In the genomic region with DNA sequence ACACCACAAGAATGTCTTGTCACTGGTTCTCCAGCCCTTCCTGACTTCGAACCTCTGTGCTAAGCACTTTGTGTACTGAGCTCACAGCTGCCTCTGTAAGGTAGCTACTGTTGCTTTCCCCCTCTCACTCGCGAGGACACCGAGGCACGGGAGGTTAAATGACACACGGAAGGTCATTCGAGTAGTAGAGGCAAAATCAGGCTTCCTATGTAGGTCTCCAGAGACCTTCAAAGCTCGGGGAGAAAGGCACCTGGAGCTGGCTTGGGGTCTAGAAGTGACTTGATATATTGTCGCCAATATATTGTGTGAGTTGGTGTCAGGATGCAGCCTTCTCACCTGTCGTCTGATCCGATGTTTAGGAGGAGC, we compare ENCODE assay signal across 8 mouse cellular contexts. TPM values are rescaled to one million over a fixed set of nuclear protein-coding genes. Genes with fewer than 3 reads are reported as not detected.
DNase-seq lines count a peak whose midpoint lies in the region; ATAC-seq and TF ChIP-seq lines count a peak whose summit lies in the region.

No protein-coding gene starts in this region.

- H3K4me2 ChIP-seq in heart, embryonic 13.5 days: peak overlapping the region; percentile 94
- peak overlapping the region; percentile 95 for H3K4me2 ChIP-seq in midbrain, embryonic 11.5 days

- no peaks in the 10 kb centered on the region for H3K27me3 ChIP-seq in heart, embryonic 13.5 days (replicated peaks)
- H3K27me3 ChIP-seq in G1E (ENCODE audit: insufficient read depth, low read length): no peaks in the 10 kb centered on the region; the same call in 1 of the 2 replicates
- H3K27me3 ChIP-seq in hindbrain, embryonic 10.5 days (ENCODE audit: insufficient read depth, poor library complexity, severe bottlenecking): 0 out of 2 replicates have a peak, but pooled peaks cover 6% of the 10 kb centered on the region
- H3K27me3 ChIP-seq in midbrain, embryonic 11.5 days (ENCODE audit: control insufficient read depth, insufficient read depth, low read length): no peaks in the 10 kb centered on the region

- H3K36me3 ChIP-seq in heart, embryonic 13.5 days: peaks cover 14% of the 10 kb centered on the region
- peaks cover 41% of the 10 kb centered on the region for H3K36me3 ChIP-seq in G1E (replicated peaks)
- peaks cover 28% of the 10 kb centered on the region for H3K36me3 ChIP-seq in hindbrain, embryonic 10.5 days
- H3K36me3 ChIP-seq in midbrain, embryonic 11.5 days (ENCODE audit: control insufficient read depth, insufficient read depth, low read length): no peaks in the 10 kb centered on the region

- ATAC-seq in heart, embryonic 13.5 days (ENCODE audit: extremely low read depth, insufficient number of reproducible peaks, low FRiP score, low TSS enrichment): no peak
- ATAC-seq in G1E (ENCODE audit: extremely low read depth, insufficient number of reproducible peaks, low FRiP score, poor library complexity, severe bottlenecking): no peak
- ATAC-seq in midbrain, embryonic 11.5 days (ENCODE audit: low FRiP score): no peak

- H3K9ac ChIP-seq in heart, embryonic 13.5 days: peak overlapping the region; percentile 86
- peak overlapping the region; percentile 78 for H3K9ac ChIP-seq in midbrain, embryonic 11.5 days (ENCODE audit: low read length)

- H3K27ac ChIP-seq in heart, embryonic 13.5 days (replicated peaks): peak overlapping the region; percentile 61; the same call in 1 of the 2 replicates
- peak overlapping the region; percentile 85 for H3K27ac ChIP-seq in hindbrain, embryonic 10.5 days
- H3K27ac ChIP-seq in midbrain, embryonic 11.5 days (ENCODE audit: low read depth, low read length): no peak overlapping the region

- H3K9me3 ChIP-seq in heart, embryonic 13.5 days: no peaks in the 10 kb centered on the region
- no peaks in the 10 kb centered on the region for H3K9me3 ChIP-seq in G1E (replicated peaks)
- no peaks in the 10 kb centered on the region for H3K9me3 ChIP-seq in hindbrain, embryonic 10.5 days
- H3K9me3 ChIP-seq in midbrain, embryonic 11.5 days (ENCODE audit: control insufficient read depth, low read length): no peaks in the 10 kb centered on the region

- 45% methylated on average over 11 of the region's 11 CpGs for WGBS in heart, embryonic 13.5 days
- 60% methylated on average over 11 of the region's 11 CpGs for WGBS in hindbrain, embryonic 10.5 days
- WGBS in midbrain, embryonic 11.5 days: 67% methylated on average over 11 of the region's 11 CpGs

- DNase-seq in heart, postnatal 4 days: no peak
- no peak for DNase-seq in G1E (ENCODE audit: low spot score)
- no peak for DNase-seq in hindbrain, embryonic 10.5 days (ENCODE audit: low spot score)
- no peak for DNase-seq in midbrain, embryonic 11.5 days (ENCODE audit: low spot score, missing footprints)
- no peak for DNase-seq in adrenal gland, adult (ENCODE audit: inconsistent age in 2 of 2, low spot score in 1 of 2)
- DNase-seq in urinary bladder, adult 18-20 months (ENCODE audit: low spot score in 2 of 2): no peak
- DNase-seq in embryo, embryonic 10.5 days (ENCODE audit: low spot score): no peak

- peaks cover 46% of the 10 kb centered on the region for H3K4me1 ChIP-seq in heart, embryonic 13.5 days
- peaks cover 86% of the 10 kb centered on the region for H3K4me1 ChIP-seq in G1E (ENCODE audit: insufficient read depth, low read depth, low read length)
- peaks cover 30% of the 10 kb centered on the region for H3K4me1 ChIP-seq in hindbrain, embryonic 10.5 days (replicated peaks)
- peaks cover 6% of the 10 kb centered on the region for H3K4me1 ChIP-seq in midbrain, embryonic 11.5 days (ENCODE audit: control insufficient read depth, insufficient read depth, low read length)

- peak overlapping the region; percentile 76 for H3K4me3 ChIP-seq in heart, embryonic 13.5 days
- H3K4me3 ChIP-seq in G1E (ENCODE audit: low read depth, low read length): peak overlapping the region; percentile 86
- H3K4me3 ChIP-seq in hindbrain, embryonic 10.5 days: peak overlapping the region; percentile 85
- peak overlapping the region; percentile 83 for H3K4me3 ChIP-seq in midbrain, embryonic 11.5 days (ENCODE audit: low read depth, low read length)

- TF ChIP-seq CTCF in G1E (IDR thresholded peaks at IDR 0.05; ENCODE audit: low read depth, low read length): no peak

RNA-seq across cellular contexts. Expression of a gene that starts 0.8 kb away (rescaled TPM):
- polyA plus RNA-seq in heart, embryonic 13.5 days (2015; fragmentation: Nextera tagmentation; extraction: Ambion mirVana): 41.2 and 42.6 TPM in 2 replicates
- total RNA-seq in heart, postnatal 4 days (2021): 10 to 100 TPM; 45.6 to 45.7 TPM
- total RNA-seq in G1E (2014; fragmentation: Nextera tagmentation) (129 and 141 TPM in 2 replicates), G1E (2017) (94.9 and 98.0 TPM in 2 replicates)
- 76.1 and 86.1 TPM in 2 replicates for polyA plus RNA-seq in G1E (2012)
- polyA plus RNA-seq in hindbrain, embryonic 10.5 days (2016; fragmentation: Nextera tagmentation; extraction: Ambion mirVana): 62.6 and 70.3 TPM in 2 replicates
- polyA plus RNA-seq in midbrain, embryonic 11.5 days (2014; fragmentation: Nextera tagmentation; extraction: Ambion mirVana): 59.5 and 61.6 TPM in 2 replicates

RNA-seq across cellular contexts. Expression of a gene that starts 39.6 kb away (rescaled TPM):
- 0.39 and 0.50 TPM in 2 replicates for polyA plus RNA-seq in heart, embryonic 13.5 days (2015; fragmentation: Nextera tagmentation; extraction: Ambion mirVana)
- not detected for total RNA-seq in heart, postnatal 4 days (2021)
- 56.4 and 60.4 TPM in 2 replicates for total RNA-seq in G1E (2014; fragmentation: Nextera tagmentation)
- 153 and 179 TPM in 2 replicates for total RNA-seq in G1E (2017)
- polyA plus RNA-seq in G1E (2012): 40.7 and 49.4 TPM in 2 replicates
- polyA plus RNA-seq in hindbrain, embryonic 10.5 days (2016; fragmentation: Nextera tagmentation; extraction: Ambion mirVana): 0.29 and 0.44 TPM in 2 replicates
- 0.77 and 0.79 TPM in 2 replicates for polyA plus RNA-seq in midbrain, embryonic 11.5 days (2014; fragmentation: Nextera tagmentation; extraction: Ambion mirVana)

Comparison
In these comparisons a context has a peak if more than half of its experiments do, and no peak if none do; other contexts are left out.
1. RNA of a gene that starts 39.6 kb away (polyA plus RNA-seq): 40.7 to 49.4 TPM in G1E; 0.77 to 0.79 TPM in midbrain, embryonic 11.5 days, 0.29 to 0.44 TPM in hindbrain, embryonic 10.5 days and 0.39 to 0.50 TPM in heart, embryonic 13.5 days; every median in the first group is over 10 times any median in the second.
2. Peak in every context shown above with its lines, with median percentiles within 50 percentile points of each other: H3K4me3 ChIP-seq.